Mouse (Mus musculus) limb, embryonic 10.5 days (tissue): ENCODE measurements around the gene Arrdc2. TPM values are rescaled to one million over a fixed set of nuclear protein-coding genes. Genes with fewer than 3 reads are reported as not detected.

Experiments used
- DNase-seq: peaks from one replicate; pipeline ENCODE4 v3.0.0-alpha.2; 2017; ENCODE audit warnings: low spot score
- H3K27ac ChIP-seq: fragments of 300-500 bp; sonication (generic); 2 replicates; pipeline ENCODE4 v1.5.1; 2016; ENCODE audit warnings: mild to moderate bottlenecking
- H3K27me3 ChIP-seq: fragments of 300-500 bp; sonication (generic); 2 replicates; pipeline ENCODE4 v1.6.1; 2016; ENCODE audit warnings: low read depth, mild to moderate bottlenecking; ENCODE audit not compliant: poor library complexity, severe bottlenecking
- H3K36me3 ChIP-seq: fragments of 300-500 bp; sonication (generic); 2 replicates; pipeline ENCODE4 v1.6.1; 2016; ENCODE audit warnings: mild to moderate bottlenecking, moderate library complexity
- H3K4me1 ChIP-seq: fragments of 300-500 bp; sonication (generic); 2 replicates; pipeline ENCODE4 v1.6.1; 2016
- H3K4me3 ChIP-seq: fragments of 300-500 bp; sonication (generic); 2 replicates; pipeline ENCODE4 v1.5.1; 2016; ENCODE audit warnings: mild to moderate bottlenecking, moderate library complexity
- H3K9me3 ChIP-seq: fragments of 300-500 bp; sonication (generic); replicated peaks from 2 replicates; pipeline ENCODE4 v1.6.1; 2016; ENCODE audit warnings: mild to moderate bottlenecking
- WGBS: fragments of 180-500 bp; shearing (Covaris S2); methylation state at CpG from one replicate; pipeline ENCODE4 v1.1.7; 2016; 5-methylcytosine and 5-hydroxymethylcytosine counted together
- polyA plus RNA-seq: library from polyadenylated mRNA; unstranded; fragments of >200 nt; fragmentation: Nextera tagmentation; extraction: Ambion mirVana; gene quantifications from 2 replicates; pipeline ENCODE4 v1.2.1, GENCODE M21; 2016

Arrdc2 gene
- polyA plus RNA-seq, 1 experiment from 2014 or later = 4.4 TPM

- Histone ChIP-seq H3K4me3 (peak overlapping the region; percentile 62), H3K9me3 (no peaks in the 10 kb centered on the region), H3K27ac (peak overlapping the region; percentile 79), H3K27me3 (peaks cover 84% of the 10 kb centered on the region), H3K4me1 (peaks cover 46% of the 10 kb centered on the region), H3K36me3 (no peaks in the 10 kb centered on the region)
- under 1% methylated on average over 57 of the region's 57 CpGs for WGBS
- DNase-seq = peak; percentile 92
These were observed 42.1 kb downstream of the Arrdc2 start for GRCm38 (mm10) chr8:70797081-70798070.

GRCm38 (mm10) chr8:70796403-70797080, 43.0 kb downstream of the Arrdc2 start:
- Histone ChIP-seq H3K27me3 (peaks cover 76% of the 10 kb centered on the region), H3K4me3 (peak overlapping the region; percentile 62), H3K36me3 (no peaks in the 10 kb centered on the region), H3K4me1 (peaks cover 54% of the 10 kb centered on the region), H3K27ac (peak overlapping the region; percentile 79), H3K9me3 (no peaks in the 10 kb centered on the region)
- WGBS = 3% methylated on average over 54 of the region's 54 CpGs
- no peak for DNase-seq

- Histone ChIP-seq H3K9me3 (no peaks in the 10 kb centered on the region), H3K4me1 (peaks cover 61% of the 10 kb centered on the region), H3K4me3 (no peak overlapping the region), H3K27me3 (peaks cover 70% of the 10 kb centered on the region), H3K36me3 (no peaks in the 10 kb centered on the region), H3K27ac (no peak overlapping the region)
- DNase-seq = no peak
- WGBS = 91% methylated on average over 2 of the region's 2 CpGs
These were observed 44.1 kb downstream of the Arrdc2 start for GRCm38 (mm10) chr8:70795370-70795769.

GRCm38 (mm10) chr8:70794215-70794614, 45.3 kb downstream of the Arrdc2 start:
- no peak for DNase-seq
- H3K4me1 ChIP-seq = peaks cover 71% of the 10 kb centered on the region
- no peaks in the 10 kb centered on the region for H3K9me3 ChIP-seq
- peak overlapping the region; percentile 2; the same call in 1 of the 2 replicates for H3K27ac ChIP-seq
- no peak overlapping the region for H3K4me3 ChIP-seq
- peaks cover 65% of the 10 kb centered on the region for H3K27me3 ChIP-seq
- peaks cover 8% of the 10 kb centered on the region for H3K36me3 ChIP-seq
- WGBS = 83% methylated on average over 2 of the region's 2 CpGs

GRCm38 (mm10) chr8:70792700-70793099, 46.8 kb downstream of the Arrdc2 start:
- DNase-seq = peak; percentile 86
- Histone ChIP-seq H3K27me3 (peaks cover 54% of the 10 kb centered on the region), H3K4me1 (peaks cover 80% of the 10 kb centered on the region), H3K36me3 (peaks cover 24% of the 10 kb centered on the region), H3K27ac (peak overlapping the region; percentile 92), H3K9me3 (no peaks in the 10 kb centered on the region), H3K4me3 (peak overlapping the region; percentile 75)
- WGBS = under 1% methylated on average over 20 of the region's 20 CpGs

- Histone ChIP-seq H3K36me3 (peaks cover 29% of the 10 kb centered on the region), H3K9me3 (no peaks in the 10 kb centered on the region), H3K27me3 (peaks cover 49% of the 10 kb centered on the region), H3K4me3 (peak overlapping the region; percentile 75), H3K4me1 (peaks cover 79% of the 10 kb centered on the region), H3K27ac (peak overlapping the region; percentile 92)
- WGBS = 7% methylated on average over 56 of the region's 58 CpGs
- DNase-seq = peak; percentile 99
These were observed 47.4 kb downstream of the Arrdc2 start for GRCm38 (mm10) chr8:70791975-70792691.

- WGBS = 87% methylated on average over 7 of the region's 7 CpGs
- Histone ChIP-seq H3K4me3 (peak overlapping the region; percentile 75), H3K9me3 (no peaks in the 10 kb centered on the region), H3K27ac (peak overlapping the region; percentile 42; the same call in 1 of the 2 replicates), H3K36me3 (peaks cover 38% of the 10 kb centered on the region), H3K4me1 (peaks cover 74% of the 10 kb centered on the region), H3K27me3 (peaks cover 46% of the 10 kb centered on the region)
- DNase-seq = no peak
These were observed 48.2 kb downstream of the Arrdc2 start for GRCm38 (mm10) chr8:70791294-70791701.

- Histone ChIP-seq H3K27me3 (peaks cover 41% of the 10 kb centered on the region), H3K4me3 (peak overlapping the region; percentile 75), H3K27ac (peak overlapping the region; percentile 42; the same call in 1 of the 2 replicates), H3K4me1 (peaks cover 70% of the 10 kb centered on the region), H3K9me3 (no peaks in the 10 kb centered on the region), H3K36me3 (peaks cover 42% of the 10 kb centered on the region)
- 65% methylated on average over 8 of the region's 8 CpGs for WGBS
- no peak for DNase-seq
These were observed 48.7 kb downstream of the Arrdc2 start for GRCm38 (mm10) chr8:70790846-70791245.

- no peak for DNase-seq
- Histone ChIP-seq H3K9me3 (no peaks in the 10 kb centered on the region), H3K4me3 (0 out of 2 replicates have a peak overlapping the region, but pooled peaks have one; percentile 13), H3K4me1 (peaks cover 66% of the 10 kb centered on the region), H3K36me3 (peaks cover 60% of the 10 kb centered on the region), H3K27ac (no peak overlapping the region), H3K27me3 (peaks cover 25% of the 10 kb centered on the region)
- WGBS = 77% methylated on average over 10 of the region's 10 CpGs
These were observed 50.5 kb downstream of the Arrdc2 start for GRCm38 (mm10) chr8:70789046-70789445.

GRCm38 (mm10) chr8:70787941-70788667, 51.4 kb downstream of the Arrdc2 start:
- H3K4me1 ChIP-seq = peaks cover 58% of the 10 kb centered on the region
- WGBS = 10% methylated on average over 30 of the region's 30 CpGs
- DNase-seq = peak; percentile 85
- H3K36me3 ChIP-seq = peaks cover 70% of the 10 kb centered on the region
- H3K27ac ChIP-seq = no peak overlapping the region
- H3K9me3 ChIP-seq = no peaks in the 10 kb centered on the region
- 0 out of 2 replicates have a peak, but pooled peaks cover 16% of the 10 kb centered on the region for H3K27me3 ChIP-seq
- peak overlapping the region; percentile 39 for H3K4me3 ChIP-seq

GRCm38 (mm10) chr8:70787051-70787445, 52.5 kb downstream of the Arrdc2 start:
- 88% methylated on average over 3 of the region's 3 CpGs for WGBS
- Histone ChIP-seq H3K4me3 (no peak overlapping the region), H3K4me1 (peaks cover 47% of the 10 kb centered on the region), H3K27ac (no peak overlapping the region), H3K36me3 (peaks cover 80% of the 10 kb centered on the region), H3K9me3 (no peaks in the 10 kb centered on the region), H3K27me3 (0 out of 2 replicates have a peak, but pooled peaks cover 16% of the 10 kb centered on the region)
- DNase-seq = no peak
